Mouse (Mus musculus) MEL (cell line): ENCODE results near the gene Irgm1. TPM values are rescaled to one million over a fixed set of nuclear protein-coding genes. Genes with fewer than 3 reads are reported as not detected.

Source experiments
- DNase-seq: peaks from one replicate; pipeline ENCODE4 v3.0.0; 2011; ENCODE audit warnings: low read depth, low spot score
- H3K27ac ChIP-seq: 2 replicates; pipeline ENCODE4 v1.5.1; 2012; ENCODE audit warnings: low read depth, mild to moderate bottlenecking, control low read depth, low read length, moderate library complexity; ENCODE audit not compliant: control insufficient read depth
- H3K27me3 ChIP-seq, 2 experiments: fragments of 150-350 bp in 1 of 2; sonication (generic) in 1 of 2; 2 replicates each; pipeline ENCODE4 v1.6.1; 2012; ENCODE audit warnings: low read length in 2 of 2, mild to moderate bottlenecking in 2 of 2, improper control_type of control experiment in 1 of 2, moderate library complexity in 1 of 2; ENCODE audit not compliant: insufficient read depth in 2 of 2, control insufficient read depth in 1 of 2
- H3K36me3 ChIP-seq, 2 experiments: 2 replicates each; pipeline ENCODE4 v1.6.1; 2012 to 2014; ENCODE audit warnings: low read length in 2 of 2, improper control_type of control experiment in 1 of 2, inconsistent platforms in 1 of 2, mild to moderate bottlenecking in 1 of 2; ENCODE audit not compliant: insufficient read depth in 2 of 2, control insufficient read depth in 1 of 2
- H3K4me1 ChIP-seq, 2 experiments: fragments of 150-350 bp in 1 of 2; sonication (generic) in 1 of 2; 2 replicates each; pipeline ENCODE4 v1.6.1; 2012; ENCODE audit warnings: low read length in 2 of 2, improper control_type of control experiment in 1 of 2, mild to moderate bottlenecking in 1 of 2; ENCODE audit not compliant: insufficient read depth in 2 of 2, control insufficient read depth in 1 of 2
- H3K4me3 ChIP-seq, 2 experiments: fragments of 150-350 bp in 1 of 2; sonication (generic) in 1 of 2; 2 replicates each; pipeline ENCODE4 v1.5.1; 2012; ENCODE audit warnings: low read depth in 2 of 2, low read length in 2 of 2, mild to moderate bottlenecking in 2 of 2, moderate library complexity in 2 of 2, control low read depth in 1 of 2, improper control_type of control experiment in 1 of 2; ENCODE audit not compliant: control insufficient read depth in 1 of 2, insufficient read depth in 1 of 2
- H3K79me2 ChIP-seq: 2 replicates; pipeline ENCODE4 v1.6.1; 2012; ENCODE audit warnings: mild to moderate bottlenecking, low read length, moderate library complexity; ENCODE audit not compliant: control insufficient read depth, poor library complexity, insufficient read depth
- H3K9ac ChIP-seq: 2 replicates; pipeline ENCODE4 v1.6.1; 2012; ENCODE audit warnings: low read depth, mild to moderate bottlenecking, control low read depth, low read length, moderate library complexity; ENCODE audit not compliant: control insufficient read depth, poor library complexity, severe bottlenecking
- H3K9me3 ChIP-seq: fragments of 150-350 bp; sonication (generic); replicated peaks from 2 replicates; pipeline ENCODE4 v1.6.1; 2012; ENCODE audit warnings: mild to moderate bottlenecking, low read length, improper control_type of control experiment, moderate library complexity; ENCODE audit not compliant: insufficient read depth
- CHD1 ChIP-seq: IDR thresholded peaks from 2 replicates; pipeline ENCODE4 v1.6.1; 2012; ENCODE audit warnings: low read depth, mild to moderate bottlenecking, inconsistent platforms, low read length, improper control_type of control experiment
- CHD2 ChIP-seq: IDR thresholded peaks from 2 replicates; pipeline ENCODE4 v1.6.1; 2011; ENCODE audit warnings: low read length, improper control_type of control experiment
- CTCF ChIP-seq, 3 experiments: IDR thresholded peaks in 2 of 3; conservative IDR thresholded peaks in 1 of 3; 2 replicates each; pipeline ENCODE4 v1.5.1; 2011 to 2012; ENCODE audit warnings: low read length in 3 of 3, low read depth in 2 of 3, mild to moderate bottlenecking in 2 of 3, improper control_type of control experiment in 1 of 3, inconsistent platforms in 1 of 3, mixed read lengths in 1 of 3, moderate library complexity in 1 of 3; ENCODE audit not compliant: control insufficient read depth in 1 of 3, insufficient read depth in 1 of 3, poor library complexity in 1 of 3, severe bottlenecking in 1 of 3
- E2F4 ChIP-seq: IDR thresholded peaks from 2 replicates; pipeline ENCODE4 v1.6.1; 2011; ENCODE audit warnings: low read depth, low read length, improper control_type of control experiment, borderline replicate concordance
- ELF1 ChIP-seq: IDR thresholded peaks from 2 replicates; pipeline ENCODE4 v1.6.1; 2014; ENCODE audit warnings: low read depth, mild to moderate bottlenecking, inconsistent platforms, low read length, improper control_type of control experiment, moderate library complexity
- ETS1 ChIP-seq: IDR thresholded peaks from 2 replicates; pipeline ENCODE4 v1.6.1; 2012; ENCODE audit warnings: low read depth, mild to moderate bottlenecking, inconsistent platforms, low read length, improper control_type of control experiment, moderate library complexity
- GATA1 ChIP-seq: IDR thresholded peaks from 2 replicates; pipeline ENCODE4 v1.6.1; 2011; ENCODE audit warnings: low read depth, low read length, improper control_type of control experiment
- HCFC1 ChIP-seq: IDR thresholded peaks from 2 replicates; pipeline ENCODE4 v1.6.1; 2012; ENCODE audit warnings: low read depth, mild to moderate bottlenecking, inconsistent platforms, low read length, improper control_type of control experiment, moderate library complexity
- JUND ChIP-seq: IDR thresholded peaks from 2 replicates; pipeline ENCODE4 v1.6.1; 2011; ENCODE audit warnings: low read depth, mild to moderate bottlenecking, improper control_type of control experiment, low read length
- KAT2A ChIP-seq: conservative IDR thresholded peaks from 2 replicates; pipeline ENCODE4 v1.6.1; 2012; ENCODE audit warnings: low read depth, low read length, improper control_type of control experiment, inconsistent platforms
- MAFK ChIP-seq: IDR thresholded peaks from 2 replicates; pipeline ENCODE4 v1.6.1; 2011; ENCODE audit warnings: low read depth, mild to moderate bottlenecking, low read length, improper control_type of control experiment, borderline replicate concordance
- MAX ChIP-seq: IDR thresholded peaks from 2 replicates; pipeline ENCODE4 v1.6.1; 2011; ENCODE audit warnings: low read length, improper control_type of control experiment
- MAZ ChIP-seq: IDR thresholded peaks from 2 replicates; pipeline ENCODE4 v1.6.1; 2012; ENCODE audit warnings: low read depth, mild to moderate bottlenecking, inconsistent platforms, low read length, improper control_type of control experiment
- MEF2A ChIP-seq: IDR thresholded peaks from 2 replicates; pipeline ENCODE4 v1.6.1; 2014; ENCODE audit warnings: low read depth, mild to moderate bottlenecking, inconsistent platforms, low read length, improper control_type of control experiment; ENCODE audit not compliant: poor library complexity, insufficient replicate concordance, severe bottlenecking; ENCODE audit errors: extremely low read depth
- MXI1 ChIP-seq: IDR thresholded peaks from 2 replicates; pipeline ENCODE4 v1.6.1; 2011; ENCODE audit warnings: mild to moderate bottlenecking, low read depth, low read length, improper control_type of control experiment
- MYB ChIP-seq: IDR thresholded peaks from 2 replicates; pipeline ENCODE4 v1.6.1; 2011; ENCODE audit warnings: mild to moderate bottlenecking, low read depth, low read length, improper control_type of control experiment
- MYC ChIP-seq: IDR thresholded peaks from 2 replicates; pipeline ENCODE4 v1.6.1; 2011; ENCODE audit warnings: low read depth, mild to moderate bottlenecking, low read length, improper control_type of control experiment, moderate library complexity
- NELFE ChIP-seq: IDR thresholded peaks from 2 replicates; pipeline ENCODE4 v1.6.1; 2011; ENCODE audit warnings: low read depth, low read length, improper control_type of control experiment
- NRF1 ChIP-seq: IDR thresholded peaks from 2 replicates; pipeline ENCODE4 v1.6.1; 2014; ENCODE audit warnings: low read depth, mild to moderate bottlenecking, inconsistent platforms, low read length, improper control_type of control experiment, moderate library complexity; ENCODE audit not compliant: poor library complexity, insufficient read depth, severe bottlenecking
- POLR2AphosphoS2 ChIP-seq: IDR thresholded peaks from 2 replicates; pipeline ENCODE4 v1.6.1; 2011; ENCODE audit warnings: low read length, improper control_type of control experiment
- POLR2AphosphoS5 ChIP-seq: IDR thresholded peaks from 2 replicates; pipeline ENCODE4 v1.6.1; 2012; ENCODE audit warnings: low read depth, borderline replicate concordance, mild to moderate bottlenecking, inconsistent platforms, low read length, moderate library complexity, mixed read lengths
- RAD21 ChIP-seq: IDR thresholded peaks from 2 replicates; pipeline ENCODE4 v1.6.1; 2011; ENCODE audit warnings: mild to moderate bottlenecking, low read depth, low read length, improper control_type of control experiment
- RCOR1 ChIP-seq: IDR thresholded peaks from 2 replicates; pipeline ENCODE4 v1.6.1; 2012; ENCODE audit warnings: low read depth, mild to moderate bottlenecking, inconsistent platforms, low read length, improper control_type of control experiment
- SIN3A ChIP-seq: IDR thresholded peaks from 2 replicates; pipeline ENCODE4 v1.6.1; 2012; ENCODE audit warnings: low read length, improper control_type of control experiment, inconsistent platforms
- SMC3 ChIP-seq: IDR thresholded peaks from 2 replicates; pipeline ENCODE4 v1.6.1; 2011; ENCODE audit warnings: low read depth, low read length, improper control_type of control experiment
- TAL1 ChIP-seq: IDR thresholded peaks from 2 replicates; pipeline ENCODE4 v1.6.1; 2012; ENCODE audit warnings: mild to moderate bottlenecking, inconsistent platforms, low read length, moderate library complexity, mixed read lengths
- TBP ChIP-seq: IDR thresholded peaks from 2 replicates; pipeline ENCODE4 v1.8.0; 2011; ENCODE audit warnings: low read depth, low read length, improper control_type of control experiment
- TCF12 ChIP-seq: IDR thresholded peaks from 2 replicates; pipeline ENCODE4 v1.6.1; 2014; ENCODE audit warnings: low read depth, mild to moderate bottlenecking, inconsistent platforms, low read length, improper control_type of control experiment, moderate library complexity
- UBTF ChIP-seq: IDR thresholded peaks from 2 replicates; pipeline ENCODE4 v1.6.1; 2012; ENCODE audit warnings: low read depth, mild to moderate bottlenecking, inconsistent platforms, low read length, improper control_type of control experiment, moderate library complexity, borderline replicate concordance; ENCODE audit not compliant: insufficient read depth
- USF1 ChIP-seq: IDR thresholded peaks from 2 replicates; pipeline ENCODE4 v1.6.1; 2014; ENCODE audit warnings: low read depth, mild to moderate bottlenecking, inconsistent platforms, low read length, improper control_type of control experiment, moderate library complexity
- USF2 ChIP-seq, 2 experiments: IDR thresholded peaks; 2 replicates each; pipeline ENCODE4 v1.6.1; 2011 to 2012; ENCODE audit warnings: improper control_type of control experiment in 2 of 2, low read length in 2 of 2, borderline replicate concordance in 1 of 2, inconsistent platforms in 1 of 2, low read depth in 1 of 2, mild to moderate bottlenecking in 1 of 2; ENCODE audit not compliant: insufficient read depth in 1 of 2
- ZC3H11A ChIP-seq: IDR thresholded peaks from 2 replicates; pipeline ENCODE4 v1.6.1; 2012; ENCODE audit warnings: low read depth, mild to moderate bottlenecking, inconsistent platforms, low read length, improper control_type of control experiment
- ZKSCAN1 ChIP-seq: IDR thresholded peaks from 2 replicates; pipeline ENCODE4 v1.6.1; 2012; ENCODE audit warnings: low read depth, mild to moderate bottlenecking, inconsistent platforms, low read length, improper control_type of control experiment, moderate library complexity
- ZMIZ1 ChIP-seq: IDR thresholded peaks from 2 replicates; pipeline ENCODE4 v1.6.1; 2012; ENCODE audit warnings: low read depth, mild to moderate bottlenecking, inconsistent platforms, low read length, improper control_type of control experiment, moderate library complexity
- ZNF384 ChIP-seq: IDR thresholded peaks from 2 replicates; pipeline ENCODE4 v1.6.1; 2012; ENCODE audit warnings: low read depth, mild to moderate bottlenecking, inconsistent platforms, low read length, improper control_type of control experiment
- polyA plus RNA-seq, 2 experiments: library from polyadenylated mRNA; stranded (reverse) in 1 of 2; unstranded in 1 of 2; fragments of >175 nt in 1 of 2; fragments of >200 nt in 1 of 2; gene quantifications; 2 replicates each; pipeline versions ENCODE4 v1.2.1 to v1.2.4; 2012; ENCODE audit warnings: low replicate concordance in 2 of 2, low read depth in 1 of 2; ENCODE audit not compliant: insufficient read length in 2 of 2, insufficient read depth in 1 of 2, missing spikeins in 1 of 2
- total RNA-seq: library from RNA; depleted of rRNA; stranded (reverse); fragments of 300-350 nt; gene quantifications from 2 replicates; pipeline ENCODE4 v1.2.3, GENCODE M21; 2012

The Irgm1 gene
- total and polyA plus RNA-seq, 3 experiments = 10.0 to 10.7 TPM; not detected in 1

GRCm38 (mm10) chr11:48851270-48851995 is 20.1 kb downstream of the Irgm1 start:
- H3K36me3 ChIP-seq = peaks cover 0 to 4% of the 10 kb centered on the region in 2 experiments; a peak in 1 of 4 replicates
- DNase-seq = peak; percentile 91
- TF ChIP-seq CTCF (IDR thresholded peaks at IDR 0.05 in 2 of 3, conservative IDR thresholded peaks at IDR 0.05 in 1 of 3; ENCODE audit: control insufficient read depth in 1 of 3, insufficient read depth in 1 of 3, low read depth in 2 of 3, low read length in 3 of 3, poor library complexity in 1 of 3, severe bottlenecking in 1 of 3) = peak; percentile 73 to 96 (median 76)
- no peak for TF ChIP-seq MYB
- TF ChIP-seq MAX = peak; percentile 64; the same call in 1 of the 2 replicates
- peak; percentile 82 for TF ChIP-seq MYC
- TF ChIP-seq JUND = no peak
- TF ChIP-seq RAD21 = peak; percentile 95
- peak; percentile 65 for TF ChIP-seq SIN3A
- TF ChIP-seq HCFC1 = no peak
- peak; percentile 79 for TF ChIP-seq SMC3
- TF ChIP-seq UBTF = no peak
- TF ChIP-seq ZMIZ1 = no peak
- TF ChIP-seq POLR2AphosphoS5 = no peak
- TF ChIP-seq MAZ = no peak
- no peak for TF ChIP-seq USF1
- TF ChIP-seq KAT2A = no peak
- TF ChIP-seq GATA1 = no peak
- TF ChIP-seq MXI1 = no peak
- no peak for TF ChIP-seq NRF1
- TF ChIP-seq USF2 (IDR thresholded peaks at IDR 0.05; ENCODE audit: borderline replicate concordance in 1 of 2, insufficient read depth in 1 of 2, low read depth in 1 of 2, low read length in 2 of 2) = no peak
- no peak for TF ChIP-seq ELF1
- no peak for TF ChIP-seq CHD1
- no peak for TF ChIP-seq RCOR1
- TF ChIP-seq ETS1 = no peak
- TF ChIP-seq TBP = peak; percentile 77
- TF ChIP-seq POLR2AphosphoS2 = no peak
- no peak for TF ChIP-seq CHD2
- TF ChIP-seq TAL1 = no peak
- no peak for TF ChIP-seq MAFK
- TF ChIP-seq ZKSCAN1 = no peak
- no peak for TF ChIP-seq E2F4
- no peak for TF ChIP-seq MEF2A
- TF ChIP-seq ZNF384 = no peak
- no peak for TF ChIP-seq NELFE
- peak; percentile 79 for TF ChIP-seq ZC3H11A
- TF ChIP-seq TCF12 = no peak
- H3K9me3 ChIP-seq = no peaks in the 10 kb centered on the region
- H3K4me3 ChIP-seq = no peak overlapping the region
- H3K27ac ChIP-seq = no peak overlapping the region
- no peak overlapping the region for H3K9ac ChIP-seq
- 0 out of 4 replicates have a peak, but pooled peaks cover 0 to 6% of the 10 kb centered on the region in 2 experiments for H3K4me1 ChIP-seq
- H3K79me2 ChIP-seq = no peaks in the 10 kb centered on the region; the same call in 1 of the 2 replicates
- H3K27me3 ChIP-seq = no peaks in the 10 kb centered on the region
